In genomic region chr2:102540438-102541230, GRCm38 (mm10) we compare ENCODE assay signal across 18 mouse cellular contexts. TPM values are rescaled to one million over a fixed set of nuclear protein-coding genes. Genes with fewer than 3 reads are reported as not detected.
DNase-seq lines count a peak whose midpoint lies in the region; ATAC-seq lines count a peak whose summit lies in the region.
"Had no signal": no experiment of that assay in that cellular context is flagged by ENCODE, and none has a peak within 500 bp of the region (broad histone marks: within the 10 kb centered on the region; RNA-seq: fewer than 3 reads in every experiment).

No protein-coding gene starts in this region.

- H3K4me1 ChIP-seq in neural tube, embryonic 13.5 days (replicated peaks), result no peaks in the 10 kb centered on the region; the same call in 1 of the 2 replicates
- H3K4me1 ChIP-seq in neural tube, embryonic 15.5 days, result peaks cover 9% of the 10 kb centered on the region
- H3K4me1 ChIP-seq in limb, embryonic 11.5 days (ENCODE audit: control insufficient read depth, insufficient read depth, low read length), result peaks cover 12% of the 10 kb centered on the region
- H3K4me1 ChIP-seq: midbrain, embryonic 15.5 days had no signal

- H3K27me3 ChIP-seq in neural tube, embryonic 13.5 days, result no peaks in the 10 kb centered on the region
- H3K27me3 ChIP-seq in neural tube, embryonic 15.5 days (replicated peaks), result no peaks in the 10 kb centered on the region
- no peaks in the 10 kb centered on the region for H3K27me3 ChIP-seq in limb, embryonic 11.5 days (ENCODE audit: control insufficient read depth, insufficient read depth, low read length)
- H3K27me3 ChIP-seq: midbrain, embryonic 15.5 days had no signal

- ATAC-seq in neural tube, embryonic 13.5 days (ENCODE audit: low read depth), result 0 out of 2 replicates have a peak, but pooled peaks have one; percentile 19
- ATAC-seq in neural tube, embryonic 15.5 days (ENCODE audit: low FRiP score), result no peak
- peak; percentile 67 for ATAC-seq in limb, embryonic 11.5 days (ENCODE audit: insufficient number of reproducible peaks, low FRiP score, low TSS enrichment, low read depth)
- ATAC-seq: CD4-positive, CD25-positive, alpha-beta regulatory T cell, adult 4 months; liver, postnatal 0 days; midbrain, embryonic 15.5 days had no signal

- H3K9ac ChIP-seq in neural tube, embryonic 13.5 days, result no peak overlapping the region
- H3K9ac ChIP-seq in neural tube, embryonic 15.5 days (replicated peaks), result no peak overlapping the region
- no peak overlapping the region for H3K9ac ChIP-seq in limb, embryonic 11.5 days (ENCODE audit: low read length)
- H3K9ac ChIP-seq: heart, embryonic 15.5 days; hindbrain, embryonic 14.5 days; liver, postnatal 0 days; midbrain, embryonic 15.5 days had no signal

- no peak overlapping the region for H3K4me2 ChIP-seq in neural tube, embryonic 13.5 days
- no peak overlapping the region for H3K4me2 ChIP-seq in neural tube, embryonic 15.5 days
- no peak overlapping the region for H3K4me2 ChIP-seq in limb, embryonic 11.5 days (ENCODE audit: low read depth, severe bottlenecking)
- H3K4me2 ChIP-seq: heart, embryonic 15.5 days; hindbrain, embryonic 14.5 days; midbrain, embryonic 15.5 days had no signal

- H3K27ac ChIP-seq in neural tube, embryonic 13.5 days (replicated peaks), result no peak overlapping the region
- H3K27ac ChIP-seq in neural tube, embryonic 15.5 days (replicated peaks), result no peak overlapping the region
- no peak overlapping the region for H3K27ac ChIP-seq in limb, embryonic 11.5 days (replicated peaks; ENCODE audit: low read depth, low read length)
- H3K27ac ChIP-seq: forebrain, embryonic 10.5 days; heart, embryonic 15.5 days; hindbrain, embryonic 14.5 days; layer of hippocampus, adult 2 months; midbrain, embryonic 15.5 days had no signal

- WGBS in neural tube, embryonic 13.5 days, result 51% methylated on average over 11 of the region's 11 CpGs
- 48% methylated on average over 11 of the region's 11 CpGs for WGBS in neural tube, embryonic 15.5 days
- 22% methylated on average over 11 of the region's 11 CpGs for WGBS in limb, embryonic 11.5 days

- DNase-seq in kidney, adult 8-10 months, result peak; percentile 15 to 45
- DNase-seq in limb, embryonic 11.5 days (ENCODE audit: low spot score), result peak; percentile 53
- no peak for DNase-seq in urinary bladder, postnatal 14 days (ENCODE audit: low spot score)
- DNase-seq in right cerebral cortex, adult 18-20 months, result no peak
- no peak for DNase-seq in heart, postnatal 4 days
- DNase-seq: adrenal gland, postnatal 36 days; cerebellum, postnatal 36 days; liver, postnatal 0 days; lung, postnatal 36 days had no signal

- no peaks in the 10 kb centered on the region for H3K36me3 ChIP-seq in neural tube, embryonic 13.5 days
- no peaks in the 10 kb centered on the region for H3K36me3 ChIP-seq in neural tube, embryonic 15.5 days
- no peaks in the 10 kb centered on the region for H3K36me3 ChIP-seq in limb, embryonic 11.5 days (ENCODE audit: control insufficient read depth, insufficient read depth, low read length)
- H3K36me3 ChIP-seq: forebrain, embryonic 10.5 days; heart, embryonic 15.5 days; midbrain, embryonic 15.5 days had no signal

- H3K4me3 ChIP-seq in neural tube, embryonic 13.5 days, result no peak overlapping the region
- H3K4me3 ChIP-seq in neural tube, embryonic 15.5 days (replicated peaks), result no peak overlapping the region
- no peak overlapping the region for H3K4me3 ChIP-seq in limb, embryonic 11.5 days (ENCODE audit: low read depth, low read length)
- H3K4me3 ChIP-seq: forebrain, embryonic 10.5 days; heart, embryonic 15.5 days; layer of hippocampus, adult 2 months; midbrain, embryonic 15.5 days had no signal

- no peaks in the 10 kb centered on the region for H3K9me3 ChIP-seq in neural tube, embryonic 13.5 days
- no peaks in the 10 kb centered on the region for H3K9me3 ChIP-seq in neural tube, embryonic 15.5 days (replicated peaks)
- no peaks in the 10 kb centered on the region for H3K9me3 ChIP-seq in limb, embryonic 11.5 days (ENCODE audit: control insufficient read depth, low read length)
- H3K9me3 ChIP-seq: forebrain, embryonic 10.5 days; heart, embryonic 15.5 days; midbrain, embryonic 15.5 days had no signal

RNA-seq across cellular contexts. Expression of gene Pamr1, which starts 9.2 kb away (rescaled TPM):
- 6.3 and 8.3 TPM in 2 replicates for polyA plus RNA-seq in neural tube, embryonic 13.5 days (2015; fragmentation: Nextera tagmentation; extraction: Ambion mirVana)
- 13.9 and 18.6 TPM in 2 replicates for polyA plus RNA-seq in neural tube, embryonic 15.5 days (2015; fragmentation: Nextera tagmentation; extraction: Ambion mirVana)
- 1.9 and 4.4 TPM in 2 replicates for polyA plus RNA-seq in limb, embryonic 11.5 days (2014; fragmentation: Nextera tagmentation; extraction: Ambion mirVana)
- total RNA-seq in heart, postnatal 4 days (2021), result 1 to 10 TPM; 4.6 to 6.4 TPM
- total RNA-seq: granulocyte monocyte progenitor cell, adult 5-6 weeks had no signal
- polyA plus RNA-seq: CD4-positive, CD25-positive, alpha-beta regulatory T cell, adult 4 months had no signal

Comparison
In these comparisons a context has a peak if more than half of its experiments do, and no peak if none do; other contexts are left out.
1. DNase-seq: peak in kidney, adult 8-10 months (2 of 2) and limb, embryonic 11.5 days (single experiment); none in urinary bladder, postnatal 14 days (single experiment), right cerebral cortex, adult 18-20 months (single experiment) and heart, postnatal 4 days (single experiment).